Mouse (Mus musculus): Measurements from ENCODE around the gene Cox8a.

Cox8a gene

DNA sequence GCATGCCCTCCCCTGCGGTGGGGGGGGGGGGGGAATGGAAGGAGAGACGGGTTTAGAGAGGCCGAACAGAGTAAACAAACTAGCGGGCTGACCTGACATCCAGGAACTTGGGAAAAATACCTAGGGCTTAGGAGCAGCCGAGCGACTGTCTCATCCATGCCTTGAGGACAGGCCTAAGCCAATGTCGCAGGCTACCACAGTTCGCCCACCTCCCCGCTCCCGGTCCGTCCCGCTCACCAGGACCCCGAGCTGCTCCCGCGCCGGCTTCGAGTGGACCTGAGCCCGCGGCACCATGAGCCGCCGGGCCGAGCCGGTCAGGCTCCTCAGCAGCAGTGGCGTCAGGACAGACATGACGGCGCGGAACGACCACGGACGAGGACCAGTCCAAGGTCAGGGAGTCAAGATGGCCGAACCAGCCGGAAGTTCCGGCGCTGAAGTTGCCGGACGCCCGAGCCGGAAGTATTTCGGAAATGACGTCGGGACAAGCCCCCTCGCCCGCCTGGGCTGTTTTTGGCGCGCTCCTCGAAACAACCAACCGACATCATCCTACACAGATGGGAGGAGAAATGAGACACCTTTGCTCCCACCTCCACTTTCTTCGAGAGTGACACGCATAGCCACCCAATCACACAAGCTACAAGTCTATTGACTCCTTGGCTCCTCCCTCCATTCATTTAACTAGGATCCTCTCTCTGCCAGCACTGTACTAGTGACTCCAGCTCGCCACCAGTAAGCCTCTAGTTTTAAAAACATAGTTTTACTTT, at the start of gene Cox8a:
Gene Cox8a, minus strand, starts transcription at position 455 of the 764 bp plus-strand sequence.
- peak; percentile 96 for DNase-seq (ENCODE audit: low read depth, low spot score)

DNA sequence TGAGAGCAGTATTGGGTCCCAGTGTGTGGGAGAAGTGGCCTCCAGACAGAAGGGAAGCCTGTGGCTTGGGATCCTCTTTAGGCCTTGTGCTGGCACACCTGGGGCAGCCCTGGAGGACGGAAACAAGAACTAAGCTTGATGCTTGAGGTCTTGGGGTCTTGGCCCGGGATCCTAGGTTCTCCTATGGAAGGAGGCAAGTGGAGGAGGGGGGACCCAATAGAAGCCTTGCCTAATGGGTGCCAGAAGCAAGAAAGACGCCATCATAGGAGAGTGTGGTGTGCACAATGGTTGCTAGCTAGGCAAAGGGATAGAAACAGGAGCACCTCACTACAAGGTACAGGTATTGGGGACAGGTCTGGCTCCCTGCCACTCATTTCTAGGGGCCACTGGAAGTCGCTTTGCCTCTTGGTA, 49.0 kb upstream of the Cox8a start:
- no peak for DNase-seq (ENCODE audit: low read depth, low spot score)

DNA sequence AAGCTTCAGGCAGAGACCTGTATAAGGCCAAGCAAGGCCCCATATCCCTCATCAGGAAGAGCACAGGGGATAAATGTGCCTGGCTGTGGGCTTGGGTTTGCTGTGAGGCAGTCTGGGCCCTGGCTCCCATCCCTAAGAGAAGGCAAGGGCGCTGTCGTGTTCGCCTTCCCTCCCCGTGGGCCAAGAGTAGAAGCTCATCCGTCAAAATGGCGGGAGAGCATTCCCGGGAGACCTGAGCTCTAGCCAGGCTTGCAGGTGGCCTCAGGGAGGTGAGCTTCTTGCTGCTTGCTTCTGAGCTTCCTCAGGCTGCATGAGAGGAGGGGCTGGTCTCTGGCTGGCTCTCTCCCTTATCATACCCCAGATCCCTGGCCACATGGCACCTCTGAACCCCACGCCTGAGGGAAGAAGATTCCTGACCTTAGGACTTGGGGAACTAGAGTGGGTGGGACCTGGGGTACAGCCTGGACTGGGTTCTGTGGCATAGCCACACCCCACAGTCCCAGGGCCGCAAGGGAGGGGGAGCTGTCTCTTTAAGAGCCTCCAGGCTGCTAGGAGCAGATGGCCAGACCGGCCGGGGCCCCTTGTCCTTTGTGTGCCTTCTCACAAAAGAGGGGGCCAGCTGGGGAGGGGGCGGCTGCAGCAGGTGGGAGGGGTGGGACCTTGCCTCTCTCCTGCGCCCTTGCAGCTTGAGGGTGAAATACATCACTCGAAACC, 48.2 kb upstream of the Cox8a start:
- DNase-seq (ENCODE audit: low read depth, low spot score) = no peak

DNA sequence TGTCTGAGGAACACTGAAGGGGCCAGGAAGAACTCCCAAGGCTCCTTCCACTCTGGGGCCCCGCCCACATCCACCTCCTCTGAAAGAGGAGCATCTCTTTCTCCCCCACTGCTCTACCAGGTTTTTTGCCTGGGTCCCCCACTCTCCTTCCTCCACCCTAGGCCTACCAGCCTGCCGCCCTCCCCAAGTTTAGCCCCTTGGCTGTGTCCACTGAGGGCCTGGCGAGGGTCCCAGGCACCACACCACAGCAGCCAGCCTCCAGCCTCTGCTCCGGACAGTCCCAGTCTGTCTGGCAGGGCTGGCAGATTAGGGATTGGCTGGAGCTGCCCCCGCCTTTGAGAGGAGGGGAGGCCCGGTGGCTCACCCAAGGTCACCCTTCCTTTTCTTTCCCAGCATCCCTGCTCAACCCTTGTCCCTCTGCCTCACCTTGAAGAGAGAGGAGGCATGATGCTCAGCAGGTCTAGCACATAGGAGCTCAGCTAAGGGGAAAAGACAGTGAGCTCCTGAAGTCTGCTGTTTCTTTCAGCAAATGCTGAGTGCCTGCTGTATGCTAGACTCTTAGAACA, 47.4 kb upstream of the Cox8a start:
- no peak for DNase-seq (ENCODE audit: low read depth, low spot score)

DNA sequence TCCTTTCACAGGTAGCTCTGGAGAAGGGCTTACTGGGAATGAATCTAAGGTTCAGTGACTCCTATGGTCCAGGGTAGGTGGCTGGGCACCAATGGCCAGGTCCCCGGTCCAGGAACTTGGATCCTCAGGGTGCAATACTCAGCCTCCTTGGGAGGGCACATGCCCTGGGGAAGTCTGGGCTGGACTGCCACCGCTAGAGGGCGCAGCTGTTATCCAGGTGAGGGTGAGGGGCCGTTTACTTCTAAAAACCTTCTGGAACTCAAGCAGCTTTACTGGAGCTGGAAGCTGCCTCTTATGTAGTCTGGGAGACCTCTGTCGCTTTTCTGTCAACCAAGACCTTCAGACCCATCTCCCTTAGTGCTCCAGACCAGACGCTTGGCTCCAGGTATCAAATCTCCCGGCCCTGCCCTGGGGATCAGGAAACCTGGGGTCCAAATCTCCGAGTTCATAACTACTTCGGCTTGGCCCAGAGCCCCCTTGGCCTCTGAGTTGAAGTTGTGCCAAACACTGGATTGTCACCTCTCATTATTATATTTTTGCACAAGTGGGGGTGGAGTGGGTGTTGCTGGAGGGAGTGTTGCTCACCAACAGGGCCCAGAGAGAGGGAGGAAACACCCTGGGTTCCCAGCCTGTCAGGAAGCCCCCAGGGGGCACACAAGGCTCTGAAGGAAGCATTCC, 46.8 kb upstream of the Cox8a start:
- DNase-seq (ENCODE audit: low read depth, low spot score) = peak; percentile 78

DNA sequence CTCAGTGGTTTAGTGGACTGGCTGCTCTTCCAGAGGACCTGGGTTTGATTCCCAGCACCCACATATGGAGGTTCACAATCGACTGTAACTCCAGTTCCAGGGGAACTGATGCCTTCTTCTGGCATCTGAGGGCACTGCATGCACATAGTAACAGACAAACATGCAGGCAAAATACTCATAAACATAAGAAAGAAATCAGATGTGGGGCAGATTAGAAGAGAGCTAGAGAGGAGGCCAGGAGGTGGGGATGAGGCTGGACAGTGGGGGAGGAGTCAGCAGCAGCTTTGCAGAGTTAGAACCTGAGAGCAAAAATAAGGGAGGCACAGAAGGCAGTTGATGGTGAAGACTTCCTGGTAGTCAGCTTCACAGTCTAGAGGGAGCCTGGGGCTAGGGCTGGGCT, 45.2 kb upstream of the Cox8a start:
- DNase-seq (ENCODE audit: low read depth, low spot score) = no peak

DNA sequence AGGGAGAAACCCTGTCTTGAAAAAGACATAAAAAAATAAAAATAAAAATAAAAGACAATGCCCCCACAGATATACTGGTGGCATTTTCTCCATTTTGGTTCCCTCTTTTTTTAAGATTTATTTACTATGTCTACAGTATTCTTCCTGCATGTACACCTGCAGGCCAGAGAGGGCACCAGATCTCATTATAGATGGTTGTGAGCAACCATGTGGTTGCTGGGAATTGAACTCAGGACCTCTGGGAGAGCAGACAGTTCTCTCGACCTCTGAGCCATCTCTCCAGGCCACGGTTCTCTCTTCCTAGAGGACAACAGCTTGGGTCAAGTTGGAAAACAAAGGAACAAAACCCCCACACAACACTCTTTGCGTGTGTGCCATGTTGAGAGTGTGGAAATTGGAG, 44.5 kb upstream of the Cox8a start:
- DNase-seq (ENCODE audit: low read depth, low spot score) = no peak

DNA sequence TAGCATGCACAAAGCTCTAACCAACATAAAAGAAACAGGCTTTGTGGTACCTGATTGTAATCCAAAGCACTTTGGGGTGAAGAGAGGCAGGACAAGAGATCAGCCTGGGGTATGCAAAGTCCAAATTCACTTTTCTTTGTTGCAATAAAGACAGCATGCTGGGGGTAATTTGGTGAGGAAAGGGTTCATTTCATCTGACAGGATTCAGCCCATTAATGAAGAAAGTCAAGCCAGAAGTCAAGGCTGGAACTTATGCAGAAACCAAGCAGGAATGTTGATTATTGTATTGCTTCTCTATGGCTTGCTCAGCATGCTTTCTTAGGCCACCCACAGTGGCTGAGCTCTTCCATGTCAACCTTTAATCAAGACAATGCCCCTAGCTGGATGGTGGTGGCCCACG, 44.1 kb upstream of the Cox8a start:
- no peak for DNase-seq (ENCODE audit: low read depth, low spot score)

DNA sequence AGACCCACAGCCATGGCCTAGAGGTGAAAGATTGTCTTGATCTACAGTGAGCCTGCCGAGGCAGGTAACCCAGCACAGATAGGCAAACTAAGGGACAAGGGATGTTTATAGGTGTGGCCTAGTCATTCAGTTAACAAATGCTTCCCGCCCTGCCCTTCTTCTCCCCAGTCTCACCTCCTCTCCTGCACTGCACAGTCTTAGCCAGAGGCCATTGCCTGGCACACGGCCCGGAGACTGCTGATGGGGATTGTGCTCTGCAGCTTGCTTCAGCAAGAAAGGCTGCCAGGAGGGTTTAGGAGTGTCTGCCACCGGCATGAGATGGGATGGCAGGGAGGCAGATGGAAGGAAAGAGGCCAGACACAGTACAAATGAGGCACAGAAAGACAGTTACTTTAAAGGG, 40.5 kb upstream of the Cox8a start:
- no peak for DNase-seq (ENCODE audit: low read depth, low spot score)

DNA sequence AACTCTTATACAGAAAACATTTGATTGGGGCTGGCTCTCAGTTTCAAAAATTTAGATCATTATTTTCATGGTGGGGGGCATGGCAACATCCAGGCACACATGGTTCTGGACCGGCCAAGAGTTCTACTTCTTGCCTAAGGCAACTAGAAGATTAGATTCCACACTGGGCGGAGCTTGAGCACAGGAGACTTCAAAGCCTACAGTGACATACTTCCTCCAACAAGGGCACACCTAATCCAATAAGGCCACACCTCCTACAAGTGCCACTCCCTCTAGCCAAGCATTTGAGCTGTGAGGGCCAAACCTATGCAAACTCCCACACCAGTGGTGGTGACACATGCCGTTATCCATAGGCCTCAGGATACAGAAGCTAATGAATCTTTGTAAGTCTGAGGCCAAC, 28.6 kb upstream of the Cox8a start:
- DNase-seq (ENCODE audit: low read depth, low spot score) = no peak

DNA sequence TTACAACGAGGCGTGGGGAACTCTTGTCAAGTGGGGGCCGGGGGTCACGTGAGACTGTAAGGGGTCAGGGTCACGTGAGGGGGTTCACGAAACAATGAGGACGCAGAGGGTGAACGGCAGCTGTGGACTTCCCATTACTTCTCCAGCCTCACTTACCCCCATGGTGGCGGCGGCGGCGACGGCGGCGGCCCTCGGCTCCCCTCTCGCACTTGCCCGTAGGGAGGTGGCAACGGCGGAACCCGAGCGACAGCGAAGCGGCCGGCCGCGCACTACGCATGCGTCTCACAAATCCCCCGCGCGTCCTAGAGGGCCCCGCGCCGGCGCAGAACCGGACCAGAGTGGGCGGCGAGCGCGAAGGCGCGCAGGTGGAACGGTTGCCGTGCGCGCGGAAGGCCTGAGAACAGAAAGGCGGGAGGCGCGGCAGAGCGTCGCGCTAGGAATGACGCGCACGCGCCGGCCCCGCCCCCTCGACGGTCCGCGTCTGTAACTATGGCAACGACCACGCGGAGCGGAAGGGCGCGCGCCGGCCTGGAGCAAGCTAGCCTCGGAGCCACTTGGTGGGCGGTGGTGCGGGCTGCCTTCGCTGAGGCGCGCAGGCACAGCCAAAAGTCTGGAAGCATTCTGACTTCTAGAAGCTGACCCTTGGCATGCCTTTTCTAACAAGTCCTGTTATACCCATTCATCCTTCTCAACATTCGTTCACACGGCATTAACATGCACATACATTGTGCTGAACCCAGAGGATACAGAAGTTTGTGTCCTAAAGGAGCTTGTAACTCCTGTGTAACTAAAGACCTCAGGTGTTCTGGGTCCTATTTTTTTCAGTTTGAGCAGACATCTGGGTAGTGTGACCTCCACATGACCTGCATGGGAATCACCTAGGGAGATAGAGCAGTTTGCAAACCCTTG, 23.6 kb upstream of the Cox8a start, which contains the start of gene Naa40:
Gene Naa40, minus strand, starts transcription at position 402 of the 909 bp plus-strand sequence.
- DNase-seq (ENCODE audit: low read depth, low spot score) = peak; percentile 98

DNA sequence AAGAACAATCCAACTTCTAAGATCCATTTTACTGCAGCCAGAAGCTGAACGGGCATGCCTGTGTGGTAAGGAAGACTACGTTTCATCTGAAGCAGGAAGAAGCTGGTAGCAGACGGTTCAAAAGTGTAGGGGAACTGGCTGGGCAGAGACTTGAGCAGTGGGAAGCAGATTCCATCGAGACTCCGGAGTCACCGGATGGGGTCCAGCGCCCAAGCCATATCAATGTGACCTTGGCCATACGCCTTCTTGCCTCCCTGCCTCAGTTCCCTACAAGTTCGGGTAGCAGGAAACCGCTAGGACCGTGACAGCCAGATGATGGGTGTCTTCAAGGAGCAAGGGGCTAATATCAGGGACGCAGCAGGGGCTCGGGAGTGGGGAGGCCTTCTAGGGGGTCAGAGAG, 22.9 kb upstream of the Cox8a start:
- no peak for DNase-seq (ENCODE audit: low read depth, low spot score)

DNA sequence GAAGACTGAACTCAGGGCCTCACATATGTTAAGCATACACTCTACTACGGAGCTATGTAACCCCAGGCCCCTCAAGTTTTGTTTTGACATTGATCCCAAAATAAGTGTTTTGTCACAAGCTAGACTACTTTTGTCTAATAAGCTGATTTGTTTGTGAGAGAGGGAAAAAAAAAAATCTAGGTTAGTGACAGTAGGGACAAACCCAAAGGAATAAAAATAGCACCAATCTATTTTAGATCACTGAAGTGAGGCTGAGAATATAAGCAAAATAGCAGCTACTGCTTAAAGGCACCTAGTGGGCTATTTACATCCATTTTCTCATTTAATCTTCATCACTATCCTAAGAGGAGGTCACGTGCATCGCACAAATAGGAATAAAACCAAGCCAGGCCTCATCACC, 22.2 kb upstream of the Cox8a start:
- DNase-seq (ENCODE audit: low read depth, low spot score) = no peak

DNA sequence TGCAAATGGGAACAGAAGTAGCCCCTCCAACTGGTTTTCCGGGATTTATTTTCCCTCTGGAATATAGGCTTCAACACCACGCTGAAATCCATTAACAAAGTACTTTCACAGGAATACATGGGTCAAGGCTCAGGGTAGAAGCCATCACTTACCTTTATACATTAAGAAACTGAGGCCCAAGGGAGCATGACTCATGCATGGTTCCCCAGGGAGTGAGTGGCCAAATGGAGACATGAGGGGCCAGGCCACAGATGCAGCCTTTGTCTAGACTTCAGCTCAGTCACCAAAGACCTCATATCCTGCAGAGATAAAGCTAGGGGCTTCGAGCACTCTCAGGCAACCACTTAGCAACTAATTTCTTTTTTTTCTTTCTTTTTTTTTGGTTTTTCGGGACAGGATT, 19.3 kb upstream of the Cox8a start:
- DNase-seq (ENCODE audit: low read depth, low spot score) = no peak

DNA sequence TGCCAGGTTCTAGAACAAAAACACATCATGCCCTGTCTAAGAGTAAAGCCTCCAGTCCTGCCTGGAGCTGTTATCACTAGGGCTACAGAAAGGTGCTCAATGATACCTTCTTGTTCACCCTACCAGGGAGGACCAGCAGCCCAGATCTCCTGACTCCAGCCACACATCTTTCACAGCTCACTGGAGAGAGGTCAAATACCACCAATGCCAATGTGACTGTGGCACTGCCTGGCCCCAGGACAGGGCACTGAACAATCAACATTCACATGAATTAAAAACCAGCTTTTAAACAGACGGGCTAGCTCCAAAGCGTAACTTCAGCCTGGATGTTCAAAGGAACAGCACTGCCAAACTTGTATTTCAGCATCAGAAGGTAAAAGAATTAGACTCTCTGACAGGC, 18.6 kb upstream of the Cox8a start:
- DNase-seq (ENCODE audit: low read depth, low spot score) = no peak

DNA sequence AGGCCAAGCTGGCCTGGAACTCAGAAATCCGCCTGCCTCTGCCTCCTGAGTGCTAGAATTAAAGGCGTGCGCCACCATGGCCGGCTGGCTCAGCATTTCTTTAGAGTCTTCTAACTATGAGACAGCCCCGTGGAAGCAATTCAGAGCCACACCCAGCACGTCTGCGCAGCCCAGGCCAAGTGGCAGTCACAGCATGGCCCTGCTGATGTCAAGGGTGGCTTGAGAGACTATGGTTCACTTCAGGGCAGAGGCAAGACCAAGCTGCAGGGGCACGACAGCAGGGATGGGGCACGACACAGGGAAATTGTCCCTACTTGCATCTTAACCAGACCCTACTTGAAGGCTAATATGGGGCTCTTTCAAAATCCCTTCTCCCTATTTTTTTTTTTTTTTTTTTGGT, 18.0 kb upstream of the Cox8a start:
- no peak for DNase-seq (ENCODE audit: low read depth, low spot score)

DNA sequence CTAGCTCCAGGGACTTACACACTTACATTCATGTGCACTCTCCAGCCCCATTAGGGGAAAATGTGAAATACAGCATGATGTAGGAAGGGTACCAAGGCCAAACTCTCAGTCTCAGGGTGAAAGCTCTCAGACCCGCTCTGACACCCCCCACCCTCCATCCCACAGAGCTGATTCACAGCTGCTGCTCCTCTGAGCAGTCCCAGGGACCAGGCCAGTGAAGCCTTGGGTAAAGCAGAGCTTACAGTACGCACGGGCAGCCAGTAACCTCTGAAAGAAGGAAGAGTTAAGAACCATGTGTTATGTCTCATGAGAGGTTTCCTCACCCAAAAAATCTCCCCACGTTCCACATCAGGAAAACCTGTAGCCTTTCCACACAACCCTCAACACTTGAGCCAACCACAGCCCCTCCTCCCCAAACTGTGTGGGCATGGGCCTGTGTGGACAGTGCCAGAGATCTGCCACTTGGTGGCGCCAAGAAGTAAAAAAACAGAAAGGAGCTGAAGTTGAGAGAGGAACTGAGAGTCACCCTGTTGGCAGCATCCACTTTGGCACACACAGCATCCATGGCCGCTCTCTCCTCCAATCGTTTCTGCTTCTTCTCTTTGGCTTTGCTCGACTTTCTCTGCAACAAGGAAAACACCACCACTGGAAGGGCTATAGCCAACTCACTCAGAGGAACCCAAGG, 17.3 kb upstream of the Cox8a start:
- DNase-seq (ENCODE audit: low read depth, low spot score) = peak; percentile 80

DNA sequence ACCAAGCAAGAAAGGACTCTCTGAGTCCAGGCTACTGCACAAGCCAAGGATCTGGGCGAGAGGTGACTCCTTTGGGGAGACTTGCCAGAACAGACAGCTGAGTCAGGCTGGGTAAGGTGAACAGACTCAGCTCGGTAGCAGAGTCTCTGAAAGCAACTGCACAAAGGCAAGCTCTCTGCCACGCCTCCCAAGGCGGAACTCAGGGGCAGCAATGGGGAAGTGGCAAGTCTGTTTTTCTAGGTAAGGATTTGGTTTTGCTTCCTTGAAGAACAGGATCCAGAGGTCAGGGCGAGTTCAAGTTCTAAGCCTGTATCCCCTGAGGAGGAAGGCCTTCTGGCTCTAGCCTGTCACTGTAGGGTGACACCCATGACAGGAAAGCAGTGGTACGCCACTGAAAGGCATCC, 9.1 kb upstream of the Cox8a start:
- DNase-seq (ENCODE audit: low read depth, low spot score) = no peak

DNA sequence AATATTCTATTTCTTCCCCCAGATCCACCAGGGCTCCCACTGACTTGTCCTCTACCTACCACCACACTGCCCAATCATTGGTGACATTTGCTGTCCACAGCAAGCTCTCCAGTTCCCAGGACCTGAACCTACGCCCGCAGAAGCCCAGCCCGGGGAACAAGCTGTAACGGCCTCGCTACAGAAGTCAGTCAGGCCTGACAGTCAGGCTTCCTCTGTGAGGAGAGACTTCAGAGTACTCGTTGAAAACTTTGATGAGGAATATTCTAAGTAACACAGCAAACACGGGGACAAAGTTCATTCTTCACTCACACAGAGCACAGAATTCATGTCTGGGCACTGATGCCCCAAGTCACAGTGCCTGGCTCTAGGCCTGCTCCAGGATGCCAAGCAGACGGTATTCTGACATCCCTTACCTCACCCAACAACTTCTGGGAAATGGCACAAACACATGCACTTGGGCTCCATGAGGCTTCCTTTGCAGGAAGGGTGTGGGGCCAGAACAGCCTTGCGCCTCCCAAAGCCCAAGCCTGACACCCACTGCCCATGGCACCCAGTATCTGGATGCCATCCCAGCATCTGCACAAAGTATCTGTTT, 7.8 kb upstream of the Cox8a start:
- DNase-seq (ENCODE audit: low read depth, low spot score) = no peak

DNA sequence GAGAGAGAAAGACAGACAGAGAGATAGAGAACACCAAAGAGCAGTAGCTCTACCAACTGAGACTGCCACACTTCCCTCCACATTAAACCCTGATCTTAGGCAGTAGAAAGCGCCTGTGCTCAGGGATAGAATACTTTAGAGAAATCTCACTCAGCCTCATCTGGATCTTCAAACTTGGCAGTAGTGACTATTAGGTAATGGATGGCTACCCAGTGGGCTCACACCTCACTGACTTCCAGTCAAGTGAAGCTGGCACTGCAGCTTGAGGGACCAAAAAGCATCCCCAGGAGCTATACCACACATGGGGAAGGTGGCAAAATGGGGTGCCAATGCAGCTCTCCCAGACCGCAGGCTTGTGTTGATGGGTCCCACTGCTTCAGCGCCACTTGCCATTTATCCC, 6.8 kb upstream of the Cox8a start:
- DNase-seq (ENCODE audit: low read depth, low spot score) = no peak

Data from CD4-positive helper T cell, adult 2 months (primary cell).